Mouse (Mus musculus) ES-Bruce4 (cell line): ENCODE data around the gene Irak1.

Experiments
- EP300 ChIP-seq: IDR thresholded peaks from 2 replicates; pipeline ENCODE4 v1.6.1; 2011; ENCODE audit warnings: low read depth, low read length; ENCODE audit not compliant: insufficient read depth
- POLR2A ChIP-seq: IDR thresholded peaks from one replicate; pipeline ENCODE4 v1.8.1; 2011; ENCODE audit warnings: low read length; ENCODE audit not compliant: insufficient read depth

DNA sequence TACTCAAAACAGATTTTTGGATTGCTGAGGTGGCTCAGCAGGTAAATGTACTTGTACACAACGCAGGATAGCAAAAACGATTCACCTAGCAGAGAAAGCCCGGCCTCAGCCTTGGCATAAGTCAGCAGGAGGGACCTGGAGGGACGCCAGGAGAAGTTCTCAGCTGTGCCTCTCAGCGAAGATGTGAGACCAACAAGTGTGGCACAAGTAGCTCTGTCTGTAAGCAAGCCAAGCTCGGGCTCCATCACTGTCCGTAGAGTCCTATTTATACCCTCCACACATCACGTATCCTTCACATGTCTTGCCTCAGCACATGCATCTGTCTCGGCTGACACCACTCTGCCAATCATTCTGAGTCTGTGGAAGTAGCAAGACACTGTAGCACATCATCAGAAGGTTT is 44.2 kb upstream of the Irak1 start:
- TF ChIP-seq EP300 (no peak), POLR2A (no peak)
